Mouse (Mus musculus): ENCODE data around the gene Slc2a13. TPM values are rescaled to one million over a fixed set of nuclear protein-coding genes. Genes with fewer than 3 reads are reported as not detected.

The Slc2a13 gene
- polyA plus RNA-seq, 1 experiment from 2014 or later, result 0.62 TPM

- Histone ChIP-seq H3K27me3 (ENCODE audit: poor library complexity, severe bottlenecking) (no peaks in the 10 kb centered on the region), H3K9me3 (no peaks in the 10 kb centered on the region), H3K36me3 (replicated peaks) (no peaks in the 10 kb centered on the region), H3K4me3 (no peak overlapping the region), H3K4me1 (no peaks in the 10 kb centered on the region), H3K27ac (no peak overlapping the region)
- DNase-seq (ENCODE audit: extremely low spot score, low spot score), result no peak
- 85% methylated on average over 1 of the region's 1 CpGs for WGBS
These were observed 189.4 kb downstream of the Slc2a13 start for GRCm38 (mm10) chr15:91383694-91384093.

GRCm38 (mm10) chr15:91382606-91383005 lies 190.5 kb downstream of the Slc2a13 start:
- WGBS, result 90% methylated on average over 2 of the region's 2 CpGs
- Histone ChIP-seq H3K36me3 (replicated peaks) (no peaks in the 10 kb centered on the region), H3K27ac (no peak overlapping the region), H3K4me1 (no peaks in the 10 kb centered on the region), H3K9me3 (no peaks in the 10 kb centered on the region), H3K27me3 (ENCODE audit: poor library complexity, severe bottlenecking) (no peaks in the 10 kb centered on the region), H3K4me3 (no peak overlapping the region)
- no peak for DNase-seq (ENCODE audit: extremely low spot score, low spot score)

GRCm38 (mm10) chr15:91381864-91382263 lies 191.2 kb downstream of the Slc2a13 start:
- Histone ChIP-seq H3K36me3 (replicated peaks) (no peaks in the 10 kb centered on the region), H3K27ac (no peak overlapping the region), H3K9me3 (no peaks in the 10 kb centered on the region), H3K4me3 (no peak overlapping the region), H3K4me1 (no peaks in the 10 kb centered on the region; the same call in 1 of the 2 replicates), H3K27me3 (ENCODE audit: poor library complexity, severe bottlenecking) (no peaks in the 10 kb centered on the region)
- 90% methylated on average over 1 of the region's 1 CpGs for WGBS
- DNase-seq (ENCODE audit: extremely low spot score, low spot score), result no peak

GRCm38 (mm10) chr15:91378751-91379325 lies 194.2 kb downstream of the Slc2a13 start:
- Histone ChIP-seq H3K4me1 (peaks cover 24% of the 10 kb centered on the region), H3K36me3 (replicated peaks) (no peaks in the 10 kb centered on the region), H3K4me3 (no peak overlapping the region), H3K27ac (no peak overlapping the region), H3K27me3 (ENCODE audit: poor library complexity, severe bottlenecking) (no peaks in the 10 kb centered on the region), H3K9me3 (no peaks in the 10 kb centered on the region)
- WGBS, result 80% methylated on average over 8 of the region's 8 CpGs
- no peak for DNase-seq (ENCODE audit: extremely low spot score, low spot score)

- Histone ChIP-seq H3K9me3 (no peaks in the 10 kb centered on the region), H3K4me1 (peaks cover 31% of the 10 kb centered on the region), H3K4me3 (no peak overlapping the region), H3K27ac (no peak overlapping the region), H3K27me3 (ENCODE audit: poor library complexity, severe bottlenecking) (no peaks in the 10 kb centered on the region), H3K36me3 (replicated peaks) (no peaks in the 10 kb centered on the region)
- 95% methylated on average over 11 of the region's 11 CpGs for WGBS
- no peak for DNase-seq (ENCODE audit: extremely low spot score, low spot score)
These were observed 195.5 kb downstream of the Slc2a13 start for GRCm38 (mm10) chr15:91377568-91377967.

GRCm38 (mm10) chr15:91377105-91377504 lies 196.0 kb downstream of the Slc2a13 start:
- Histone ChIP-seq H3K36me3 (replicated peaks) (no peaks in the 10 kb centered on the region), H3K4me3 (no peak overlapping the region), H3K27me3 (ENCODE audit: poor library complexity, severe bottlenecking) (no peaks in the 10 kb centered on the region), H3K27ac (no peak overlapping the region), H3K9me3 (no peaks in the 10 kb centered on the region), H3K4me1 (peaks cover 31% of the 10 kb centered on the region)
- DNase-seq (ENCODE audit: extremely low spot score, low spot score), result no peak
- 87% methylated on average over 11 of the region's 11 CpGs for WGBS

- Histone ChIP-seq H3K27me3 (ENCODE audit: poor library complexity, severe bottlenecking) (no peaks in the 10 kb centered on the region), H3K36me3 (replicated peaks) (no peaks in the 10 kb centered on the region), H3K4me1 (peaks cover 31% of the 10 kb centered on the region), H3K27ac (no peak overlapping the region), H3K9me3 (no peaks in the 10 kb centered on the region), H3K4me3 (no peak overlapping the region)
- 49% methylated on average over 5 of the region's 5 CpGs for WGBS
- DNase-seq (ENCODE audit: extremely low spot score, low spot score), result no peak
These were observed 198.6 kb downstream of the Slc2a13 start for GRCm38 (mm10) chr15:91374441-91374840.

GRCm38 (mm10) chr15:91373203-91373584 lies 199.9 kb downstream of the Slc2a13 start:
- WGBS, result 88% methylated on average over 7 of the region's 7 CpGs
- H3K27me3 ChIP-seq (ENCODE audit: poor library complexity, severe bottlenecking), result no peaks in the 10 kb centered on the region
- no peak overlapping the region for H3K4me3 ChIP-seq
- no peaks in the 10 kb centered on the region for H3K36me3 ChIP-seq (replicated peaks)
- peaks cover 31% of the 10 kb centered on the region for H3K4me1 ChIP-seq
- no peaks in the 10 kb centered on the region for H3K9me3 ChIP-seq
- DNase-seq (ENCODE audit: extremely low spot score, low spot score), result no peak
- no peak overlapping the region; the same call in 1 of the 2 replicates for H3K27ac ChIP-seq

GRCm38 (mm10) chr15:91372464-91373202 lies 200.4 kb downstream of the Slc2a13 start:
- no peak for DNase-seq (ENCODE audit: extremely low spot score, low spot score)
- Histone ChIP-seq H3K36me3 (replicated peaks) (no peaks in the 10 kb centered on the region), H3K4me3 (no peak overlapping the region), H3K27ac (no peak overlapping the region; the same call in 1 of the 2 replicates), H3K27me3 (ENCODE audit: poor library complexity, severe bottlenecking) (no peaks in the 10 kb centered on the region), H3K4me1 (peaks cover 31% of the 10 kb centered on the region), H3K9me3 (no peaks in the 10 kb centered on the region)
- 89% methylated on average over 9 of the region's 9 CpGs for WGBS

GRCm38 (mm10) chr15:91371859-91372394 lies 201.1 kb downstream of the Slc2a13 start:
- Histone ChIP-seq H3K36me3 (replicated peaks) (no peaks in the 10 kb centered on the region), H3K27me3 (ENCODE audit: poor library complexity, severe bottlenecking) (no peaks in the 10 kb centered on the region), H3K27ac (no peak overlapping the region), H3K4me3 (no peak overlapping the region), H3K4me1 (peaks cover 31% of the 10 kb centered on the region), H3K9me3 (no peaks in the 10 kb centered on the region)
- DNase-seq (ENCODE audit: extremely low spot score, low spot score), result no peak
- WGBS, result 77% methylated on average over 7 of the region's 7 CpGs

- Histone ChIP-seq H3K4me1 (peaks cover 16% of the 10 kb centered on the region), H3K4me3 (no peak overlapping the region), H3K36me3 (replicated peaks) (no peaks in the 10 kb centered on the region), H3K9me3 (no peaks in the 10 kb centered on the region), H3K27me3 (ENCODE audit: poor library complexity, severe bottlenecking) (no peaks in the 10 kb centered on the region), H3K27ac (no peak overlapping the region)
- WGBS, result 88% methylated on average over 11 of the region's 11 CpGs
- DNase-seq (ENCODE audit: extremely low spot score, low spot score), result no peak
These were observed 203.2 kb downstream of the Slc2a13 start for GRCm38 (mm10) chr15:91369736-91370449.

GRCm38 (mm10) chr15:91360495-91360894 lies 212.6 kb downstream of the Slc2a13 start:
- no peak overlapping the region for H3K4me3 ChIP-seq
- DNase-seq (ENCODE audit: extremely low spot score, low spot score), result no peak
- no peaks in the 10 kb centered on the region for H3K36me3 ChIP-seq (replicated peaks)
- H3K9me3 ChIP-seq, result no peaks in the 10 kb centered on the region
- no peaks in the 10 kb centered on the region for H3K27me3 ChIP-seq (ENCODE audit: poor library complexity, severe bottlenecking)
- 85% methylated on average over 2 of the region's 2 CpGs for WGBS
- no peak overlapping the region for H3K27ac ChIP-seq
- no peaks in the 10 kb centered on the region for H3K4me1 ChIP-seq

- Histone ChIP-seq H3K4me1 (no peaks in the 10 kb centered on the region), H3K36me3 (replicated peaks) (no peaks in the 10 kb centered on the region), H3K4me3 (no peak overlapping the region), H3K27ac (no peak overlapping the region), H3K9me3 (no peaks in the 10 kb centered on the region), H3K27me3 (ENCODE audit: poor library complexity, severe bottlenecking) (no peaks in the 10 kb centered on the region)
- no peak for DNase-seq (ENCODE audit: extremely low spot score, low spot score)
- 94% methylated on average over 7 of the region's 7 CpGs for WGBS
These were observed 222.1 kb downstream of the Slc2a13 start for GRCm38 (mm10) chr15:91351006-91351405.
